Mouse (Mus musculus): ENCODE data around the gene Rassf9. TPM values are rescaled to one million over a fixed set of nuclear protein-coding genes. Genes with fewer than 3 reads are reported as not detected.

The Rassf9 gene
- 1.9 and 2.2 TPM in 2 replicates for polyA plus RNA-seq (2015; fragmentation: Nextera tagmentation; extraction: Ambion mirVana)

DNA sequence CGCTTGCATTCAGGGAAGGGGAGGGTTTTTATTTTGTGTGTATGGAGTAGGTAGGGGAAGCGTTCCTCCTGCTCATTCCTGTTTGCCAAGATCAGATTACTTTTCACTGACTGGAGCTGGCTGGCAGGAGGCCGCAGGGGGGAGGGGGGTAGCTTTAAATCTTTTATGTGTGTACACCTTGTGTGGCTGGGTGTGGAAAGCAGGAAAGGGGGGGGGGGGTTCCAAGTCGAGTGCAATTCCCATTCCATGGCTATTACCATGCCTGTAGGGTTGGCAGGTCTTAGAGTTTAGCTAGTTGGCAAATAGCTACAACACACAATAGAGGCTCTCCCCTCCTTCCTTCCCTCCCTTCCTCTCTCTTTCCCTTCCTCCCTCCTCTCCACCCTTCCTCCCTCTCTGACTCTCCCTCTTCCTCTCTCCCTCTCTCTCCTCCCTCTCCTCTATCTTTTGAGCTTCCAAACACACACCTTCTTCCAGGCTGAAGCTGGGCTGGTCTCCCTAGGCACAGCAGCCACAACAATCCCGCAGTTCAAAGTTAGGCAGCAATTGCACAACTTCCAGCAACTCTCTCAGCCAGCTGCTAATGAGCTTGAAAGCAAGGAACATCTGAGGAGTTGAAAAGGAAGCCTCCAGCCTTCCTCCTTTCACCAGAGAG is at the start of gene Rassf9:
Gene Rassf9 (plus strand): TSS at position 416 of the 655 bp plus-strand sequence.
- Histone ChIP-seq H3K27me3 (no peaks in the 10 kb centered on the region), H3K9ac (peak within 1 kb of the TSS; percentile 46; the same call in 1 of the 2 replicates), H3K36me3 (no peaks in the 10 kb centered on the region), H3K9me3 (no peaks in the 10 kb centered on the region), H3K4me2 (replicated peaks) (peak within 1 kb of the TSS; percentile 55), H3K27ac (peak within 1 kb of the TSS; percentile 53; the same call in 1 of the 2 replicates), H3K4me3 (peak within 1 kb of the TSS; percentile 37), H3K4me1 (peaks cover 17% of the 10 kb centered on the region)
- peak; percentile 92 for ATAC-seq (ENCODE audit: low FRiP score, low read depth)
- 2% methylated on average over 5 of the region's 5 CpGs for WGBS

DNA sequence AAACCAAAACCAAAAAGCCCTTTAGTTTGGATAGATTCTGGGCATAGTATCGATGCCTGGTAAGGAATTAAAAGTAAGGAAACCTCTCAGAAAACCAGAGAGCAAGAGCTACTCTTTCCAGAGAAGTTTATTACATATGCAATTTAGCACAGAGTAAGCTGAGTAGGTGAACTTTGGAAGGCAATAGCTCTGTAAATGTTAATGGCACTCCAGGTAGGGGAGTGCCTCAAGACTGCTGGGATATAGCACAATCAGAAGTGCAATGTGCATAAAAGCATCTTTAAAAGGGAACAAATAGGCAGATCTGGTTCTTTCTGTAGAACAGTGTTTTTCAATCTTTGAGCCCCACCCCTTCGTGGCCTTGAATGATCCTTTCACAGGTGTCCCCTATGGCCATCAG is 42.6 kb upstream of the Rassf9 start:
- no peak overlapping the region for H3K9ac ChIP-seq
- H3K4me1 ChIP-seq: no peaks in the 10 kb centered on the region
- H3K4me3 ChIP-seq: no peak overlapping the region
- no peak overlapping the region for H3K4me2 ChIP-seq (replicated peaks)
- WGBS: 76% methylated on average over 2 of the region's 2 CpGs
- no peak for ATAC-seq (ENCODE audit: low FRiP score, low read depth)
- H3K27me3 ChIP-seq: no peaks in the 10 kb centered on the region
- no peaks in the 10 kb centered on the region for H3K9me3 ChIP-seq
- H3K36me3 ChIP-seq: no peaks in the 10 kb centered on the region
- H3K27ac ChIP-seq: no peak overlapping the region

DNA sequence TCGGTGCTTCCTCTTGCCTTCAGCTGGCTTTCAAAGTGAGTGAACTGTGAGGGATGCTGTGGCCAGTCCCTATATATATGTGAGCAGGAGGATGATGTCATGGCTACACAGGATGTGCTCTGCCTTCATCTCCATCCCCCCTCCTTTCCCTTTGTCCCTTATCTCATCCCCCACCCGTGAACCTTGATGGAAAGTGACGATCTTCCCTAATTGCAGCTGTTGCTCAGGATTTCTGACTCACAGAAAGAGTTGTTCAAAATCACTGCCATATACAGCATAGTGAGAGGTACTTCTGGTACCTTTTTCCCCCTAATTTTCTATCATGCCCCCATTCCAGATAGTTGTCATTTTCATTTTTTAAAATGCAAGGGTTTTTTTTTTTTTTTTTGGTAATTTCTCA is 21.6 kb upstream of the Rassf9 start, which contains the start of gene Nts:
Gene Nts (minus strand): TSS at position 101 of the 400 bp plus-strand sequence.
- no peak for ATAC-seq (ENCODE audit: low FRiP score, low read depth)
- no peak within 1 kb of the TSS for H3K27ac ChIP-seq
- no peak within 1 kb of the TSS for H3K4me2 ChIP-seq (replicated peaks)
- H3K36me3 ChIP-seq: no peaks in the 10 kb centered on the region
- 0 out of 2 replicates have a peak, but pooled peaks cover 5% of the 10 kb centered on the region for H3K27me3 ChIP-seq
- WGBS: 25% methylated on average over 3 of the region's 3 CpGs
- no peak within 1 kb of the TSS for H3K9ac ChIP-seq
- H3K4me3 ChIP-seq: no peak within 1 kb of the TSS
- H3K4me1 ChIP-seq: no peaks in the 10 kb centered on the region
- H3K9me3 ChIP-seq: no peaks in the 10 kb centered on the region

DNA sequence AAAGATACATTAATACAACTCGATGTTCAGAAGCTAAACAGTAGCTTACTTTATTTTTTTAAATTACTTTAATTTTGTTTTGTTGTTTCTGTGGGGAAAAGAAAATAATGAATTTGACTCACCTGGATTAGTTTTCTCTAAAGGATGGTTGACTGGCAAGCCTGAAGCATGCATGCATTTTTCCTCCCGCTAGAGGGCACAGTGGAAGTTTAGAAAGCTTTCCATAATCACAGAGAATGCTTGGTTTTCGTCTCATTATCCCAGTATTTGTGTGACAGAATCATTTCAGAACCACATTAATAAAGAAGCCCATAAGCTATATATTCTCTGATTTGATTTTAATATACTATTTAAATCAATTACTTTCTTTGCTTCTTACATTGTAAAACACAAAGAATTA is 20.2 kb upstream of the Rassf9 start:
- Histone ChIP-seq H3K27me3 (0 out of 2 replicates have a peak, but pooled peaks cover 5% of the 10 kb centered on the region), H3K4me3 (no peak overlapping the region), H3K9ac (no peak overlapping the region), H3K4me1 (no peaks in the 10 kb centered on the region), H3K36me3 (no peaks in the 10 kb centered on the region), H3K4me2 (replicated peaks) (no peak overlapping the region), H3K27ac (no peak overlapping the region), H3K9me3 (no peaks in the 10 kb centered on the region)
- no peak for ATAC-seq (ENCODE audit: low FRiP score, low read depth)
- 15% methylated on average over 3 of the region's 3 CpGs for WGBS

DNA sequence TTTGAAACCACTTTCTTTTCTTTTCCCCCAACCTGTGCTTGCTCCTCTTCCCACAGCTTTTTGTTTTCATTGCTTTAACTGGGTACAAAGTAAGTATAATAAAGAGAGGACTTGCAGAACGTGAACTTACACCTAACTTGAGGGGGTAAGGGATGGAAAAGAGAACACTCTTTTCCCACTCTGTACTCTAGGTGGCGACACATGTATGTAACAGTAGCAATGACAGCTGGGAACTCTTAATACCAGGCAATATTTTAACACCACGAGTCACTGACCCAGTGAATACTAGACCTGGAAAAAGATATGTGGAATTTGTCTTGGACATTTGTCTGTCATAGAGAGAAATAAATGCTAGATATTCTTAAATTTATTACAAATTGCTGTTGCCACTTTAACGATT is 13.3 kb upstream of the Rassf9 start:
- no peak overlapping the region for H3K4me3 ChIP-seq
- H3K9me3 ChIP-seq: no peaks in the 10 kb centered on the region
- no peaks in the 10 kb centered on the region for H3K36me3 ChIP-seq
- WGBS: 23% methylated on average over 4 of the region's 4 CpGs
- H3K27me3 ChIP-seq: no peaks in the 10 kb centered on the region
- H3K4me2 ChIP-seq (replicated peaks): no peak overlapping the region
- H3K9ac ChIP-seq: no peak overlapping the region
- no peak overlapping the region for H3K27ac ChIP-seq
- H3K4me1 ChIP-seq: no peaks in the 10 kb centered on the region
- ATAC-seq (ENCODE audit: low FRiP score, low read depth): no peak; the same call in 1 of the 2 replicates

DNA sequence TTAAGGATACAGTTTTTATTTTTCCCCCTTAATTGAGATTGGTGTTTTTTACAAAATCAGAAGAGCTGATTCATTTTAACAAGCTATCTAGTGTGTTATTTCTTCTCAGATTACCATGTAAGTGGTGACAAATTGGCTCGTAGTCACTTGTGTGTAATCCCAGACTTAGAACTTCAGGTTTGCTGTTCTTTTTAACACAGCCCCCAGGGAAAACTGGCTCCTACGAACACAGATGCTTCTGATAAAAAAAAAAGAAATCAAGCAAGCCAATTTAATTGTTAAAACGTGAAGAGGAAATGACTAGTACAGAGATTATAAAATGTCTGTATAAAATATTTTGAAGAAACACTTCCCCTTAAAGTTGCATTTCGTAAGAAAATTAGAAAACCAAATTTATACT is 4.6 kb upstream of the Rassf9 start:
- Histone ChIP-seq H3K4me3 (no peak overlapping the region), H3K27me3 (no peaks in the 10 kb centered on the region), H3K27ac (no peak overlapping the region), H3K9ac (no peak overlapping the region), H3K4me1 (peaks cover 21% of the 10 kb centered on the region), H3K4me2 (replicated peaks) (no peak overlapping the region), H3K36me3 (no peaks in the 10 kb centered on the region), H3K9me3 (no peaks in the 10 kb centered on the region)
- 4% methylated on average over 4 of the region's 4 CpGs for WGBS
- no peak for ATAC-seq (ENCODE audit: low FRiP score, low read depth)

DNA sequence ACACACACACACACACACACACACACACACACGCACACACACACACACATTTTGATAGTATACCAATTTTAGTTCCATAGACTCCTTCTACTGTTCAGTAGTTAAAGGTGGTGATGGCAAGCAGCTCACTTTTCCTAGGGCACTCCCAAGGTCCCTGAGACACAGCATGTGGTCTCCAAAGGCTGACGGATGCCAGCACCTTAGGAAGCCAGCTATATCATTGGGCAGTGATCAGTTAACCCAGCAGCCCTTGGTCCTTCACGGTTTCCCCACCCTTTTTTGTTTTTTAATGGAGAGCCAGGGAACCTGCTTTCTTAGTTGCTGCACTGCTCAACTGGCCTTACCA is 588 bp upstream of the Rassf9 start:
- Histone ChIP-seq H3K4me1 (peaks cover 22% of the 10 kb centered on the region), H3K4me3 (peak overlapping the region; percentile 37; the same call in 1 of the 2 replicates), H3K36me3 (no peaks in the 10 kb centered on the region), H3K9me3 (no peaks in the 10 kb centered on the region), H3K9ac (no peak overlapping the region), H3K27me3 (no peaks in the 10 kb centered on the region), H3K4me2 (replicated peaks) (peak overlapping the region; percentile 55), H3K27ac (no peak overlapping the region)
- 29% methylated on average over 3 of the region's 3 CpGs for WGBS
- ATAC-seq (ENCODE audit: low FRiP score, low read depth): no peak; the same call in 1 of the 2 replicates

DNA sequence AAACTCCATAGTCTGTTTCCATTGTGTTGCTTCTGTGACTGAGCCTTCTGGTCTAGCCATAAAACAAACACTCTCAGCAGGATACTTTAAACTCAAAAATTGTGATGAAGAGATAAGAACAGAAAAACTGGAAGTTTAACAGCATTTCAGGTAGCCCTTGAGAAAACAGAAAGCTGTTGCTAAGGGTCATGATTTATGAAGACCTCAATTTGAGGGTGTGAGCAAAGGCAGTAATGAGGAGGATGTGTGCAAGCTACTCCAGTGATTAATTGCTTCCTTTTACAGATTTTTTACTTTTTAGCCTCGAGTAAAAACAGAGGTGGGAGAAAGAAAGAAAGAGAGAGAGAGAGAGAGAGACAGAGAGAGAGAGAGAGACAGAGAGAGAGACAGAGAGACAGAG is 2.1 kb downstream of the Rassf9 start:
- no peaks in the 10 kb centered on the region for H3K9me3 ChIP-seq
- WGBS: 0% methylated on average over 1 of the region's 1 CpGs
- no peak overlapping the region for H3K4me3 ChIP-seq
- no peaks in the 10 kb centered on the region for H3K36me3 ChIP-seq
- 0 out of 2 replicates have a peak overlapping the region, but pooled peaks have one; percentile 11 for H3K4me2 ChIP-seq (replicated peaks)
- H3K4me1 ChIP-seq: peaks cover 17% of the 10 kb centered on the region
- no peak overlapping the region for H3K9ac ChIP-seq
- H3K27me3 ChIP-seq: no peaks in the 10 kb centered on the region
- no peak for ATAC-seq (ENCODE audit: low FRiP score, low read depth)
- no peak overlapping the region for H3K27ac ChIP-seq

DNA sequence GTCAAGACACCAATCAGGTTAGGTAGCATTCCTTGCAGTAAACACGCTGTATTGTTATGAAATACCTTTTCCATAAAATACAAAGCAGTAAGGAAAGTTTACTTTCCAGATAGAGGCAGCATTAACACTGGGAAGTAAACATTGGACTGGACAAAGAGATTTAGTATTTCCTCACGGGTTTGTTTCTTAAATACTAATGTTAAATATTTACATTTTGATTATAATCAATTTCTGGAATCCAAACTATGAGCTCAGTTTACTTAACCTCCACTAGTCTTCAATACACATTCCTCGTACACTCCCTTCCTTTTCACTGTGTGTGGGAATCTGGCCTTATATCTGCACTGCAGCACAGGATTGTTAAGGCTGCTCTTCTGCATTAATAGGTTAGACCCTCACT is 15.9 kb downstream of the Rassf9 start:
- no peak overlapping the region for H3K4me3 ChIP-seq
- no peak overlapping the region for H3K27ac ChIP-seq
- H3K36me3 ChIP-seq: no peaks in the 10 kb centered on the region
- no peaks in the 10 kb centered on the region for H3K4me1 ChIP-seq
- no peaks in the 10 kb centered on the region for H3K9me3 ChIP-seq
- 84% methylated on average over 3 of the region's 3 CpGs for WGBS
- no peak for ATAC-seq (ENCODE audit: low FRiP score, low read depth)
- no peak overlapping the region for H3K9ac ChIP-seq
- no peak overlapping the region for H3K4me2 ChIP-seq (replicated peaks)
- no peaks in the 10 kb centered on the region for H3K27me3 ChIP-seq

DNA sequence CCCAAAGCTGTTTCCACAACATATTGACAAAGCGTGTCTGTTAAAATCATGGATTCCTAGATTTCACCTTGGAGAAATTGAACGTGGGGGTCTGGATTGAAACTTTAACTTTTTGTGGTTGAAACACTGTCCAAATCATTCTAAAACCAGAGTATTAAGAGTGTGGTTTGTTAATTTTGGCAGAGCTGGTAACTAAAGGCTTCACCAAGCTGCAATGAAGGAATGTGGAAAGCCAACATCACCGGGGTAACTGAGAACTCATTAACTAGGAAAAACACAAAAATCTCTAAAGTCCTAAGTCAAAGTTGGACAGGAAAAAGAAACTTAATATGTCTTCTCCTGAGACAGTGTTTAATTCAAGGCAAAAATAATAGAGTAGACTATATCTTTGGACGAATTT is 41.9 kb downstream of the Rassf9 start:
- Histone ChIP-seq H3K27ac (no peak overlapping the region), H3K36me3 (no peaks in the 10 kb centered on the region), H3K4me3 (no peak overlapping the region), H3K9me3 (no peaks in the 10 kb centered on the region), H3K4me2 (replicated peaks) (no peak overlapping the region), H3K27me3 (no peaks in the 10 kb centered on the region), H3K9ac (no peak overlapping the region), H3K4me1 (no peaks in the 10 kb centered on the region)
- no peak for ATAC-seq (ENCODE audit: low FRiP score, low read depth)
- WGBS: 52% methylated on average over 4 of the region's 4 CpGs

DNA sequence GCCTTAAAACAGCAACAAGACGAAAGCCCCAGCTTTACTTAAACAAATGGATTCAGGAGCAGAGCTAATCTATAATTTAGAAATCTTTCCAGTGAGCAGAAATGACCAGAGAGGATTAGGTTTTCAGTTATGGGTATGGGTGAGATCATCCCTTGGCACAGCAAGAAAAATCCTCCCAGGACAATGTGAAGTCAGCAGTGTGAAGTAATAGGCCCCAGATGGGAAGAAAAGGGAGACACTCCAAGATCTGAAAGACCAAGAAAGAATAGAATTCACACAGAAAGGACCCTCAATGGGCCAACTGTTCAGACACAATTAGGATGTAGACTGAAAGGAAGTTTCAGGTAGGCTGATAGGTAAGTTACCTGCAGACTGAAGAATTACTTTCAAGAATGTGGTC is 50.5 kb downstream of the Rassf9 start:
- Histone ChIP-seq H3K4me3 (no peak overlapping the region), H3K36me3 (no peaks in the 10 kb centered on the region), H3K4me2 (replicated peaks) (no peak overlapping the region), H3K9ac (no peak overlapping the region), H3K4me1 (no peaks in the 10 kb centered on the region), H3K27ac (no peak overlapping the region), H3K27me3 (no peaks in the 10 kb centered on the region), H3K9me3 (0 out of 2 replicates have a peak, but pooled peaks cover 3% of the 10 kb centered on the region)
- 79% methylated on average over 1 of the region's 1 CpGs for WGBS
- ATAC-seq (ENCODE audit: low FRiP score, low read depth): no peak

DNA sequence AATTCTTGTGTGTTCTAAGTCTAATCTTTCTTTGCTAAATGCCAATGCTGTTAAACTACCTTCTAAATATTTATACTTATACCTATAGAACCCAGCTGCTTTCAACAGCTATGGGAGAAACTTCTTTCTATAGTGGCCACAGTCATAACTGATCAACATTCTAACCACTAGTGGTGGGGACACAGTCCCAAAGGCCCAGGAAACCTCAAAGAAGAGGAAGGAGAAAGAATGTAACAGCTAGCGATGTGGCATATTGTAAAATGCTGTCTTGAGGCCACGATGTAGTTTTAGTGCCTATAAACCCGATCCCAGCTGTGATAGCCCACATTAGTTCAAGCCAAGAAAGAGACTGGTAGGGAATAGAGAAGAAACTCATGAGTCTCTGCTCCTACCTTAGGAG is 65.9 kb downstream of the Rassf9 start:
- no peak for ATAC-seq (ENCODE audit: low FRiP score, low read depth)
- Histone ChIP-seq H3K27me3 (no peaks in the 10 kb centered on the region), H3K4me1 (0 out of 2 replicates have a peak, but pooled peaks cover 7% of the 10 kb centered on the region), H3K4me3 (no peak overlapping the region), H3K27ac (no peak overlapping the region), H3K4me2 (replicated peaks) (no peak overlapping the region), H3K36me3 (no peaks in the 10 kb centered on the region), H3K9ac (no peak overlapping the region), H3K9me3 (no peaks in the 10 kb centered on the region)
- 44% methylated on average over 3 of the region's 3 CpGs for WGBS

DNA sequence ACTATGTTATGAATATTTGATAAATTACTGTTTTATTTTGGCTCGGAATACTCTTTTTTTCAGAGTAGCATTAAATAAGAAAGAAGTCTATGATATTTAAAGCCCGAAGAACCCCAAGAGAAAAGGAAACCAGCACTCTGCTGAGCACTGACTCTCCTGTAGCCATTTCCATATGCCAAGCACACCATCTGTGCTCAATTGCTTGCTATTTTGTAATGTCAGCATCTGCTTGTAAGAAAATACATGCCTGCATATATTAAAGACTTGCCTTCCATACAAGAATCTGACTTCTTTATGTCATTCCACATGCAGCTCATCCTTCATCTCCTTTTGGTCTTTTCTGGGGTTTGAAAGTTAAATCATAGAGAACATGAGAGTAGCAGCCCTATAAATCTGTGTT is 82.3 kb downstream of the Rassf9 start:
- WGBS: 60% methylated on average over 2 of the region's 2 CpGs
- no peaks in the 10 kb centered on the region for H3K27me3 ChIP-seq
- peak; percentile 36; the same call in 1 of the 2 replicates for ATAC-seq (ENCODE audit: low FRiP score, low read depth)
- H3K4me1 ChIP-seq: no peaks in the 10 kb centered on the region
- no peak overlapping the region for H3K4me2 ChIP-seq (replicated peaks)
- no peaks in the 10 kb centered on the region for H3K36me3 ChIP-seq
- H3K4me3 ChIP-seq: no peak overlapping the region
- no peak overlapping the region for H3K27ac ChIP-seq
- H3K9ac ChIP-seq: no peak overlapping the region
- no peaks in the 10 kb centered on the region for H3K9me3 ChIP-seq

Measured in limb, embryonic 13.5 days (tissue).